Mouse (Mus musculus) central nervous system, embryonic 18 days (tissue): ENCODE results near the gene Fbxl12. TPM values are rescaled to one million over a fixed set of nuclear protein-coding genes. Genes with fewer than 3 reads are reported as not detected.

Experiments used
- polyA plus RNA-seq: library from polyadenylated mRNA; depleted of rRNA; stranded (reverse); fragments of >200 nt; gene quantifications from 2 replicates; pipeline ENCODE4 v1.2.3, GENCODE M21; 2012; rRNA removed

Fbxl12 gene
- 27.3 and 28.4 TPM in 2 replicates for polyA plus RNA-seq

DNA sequence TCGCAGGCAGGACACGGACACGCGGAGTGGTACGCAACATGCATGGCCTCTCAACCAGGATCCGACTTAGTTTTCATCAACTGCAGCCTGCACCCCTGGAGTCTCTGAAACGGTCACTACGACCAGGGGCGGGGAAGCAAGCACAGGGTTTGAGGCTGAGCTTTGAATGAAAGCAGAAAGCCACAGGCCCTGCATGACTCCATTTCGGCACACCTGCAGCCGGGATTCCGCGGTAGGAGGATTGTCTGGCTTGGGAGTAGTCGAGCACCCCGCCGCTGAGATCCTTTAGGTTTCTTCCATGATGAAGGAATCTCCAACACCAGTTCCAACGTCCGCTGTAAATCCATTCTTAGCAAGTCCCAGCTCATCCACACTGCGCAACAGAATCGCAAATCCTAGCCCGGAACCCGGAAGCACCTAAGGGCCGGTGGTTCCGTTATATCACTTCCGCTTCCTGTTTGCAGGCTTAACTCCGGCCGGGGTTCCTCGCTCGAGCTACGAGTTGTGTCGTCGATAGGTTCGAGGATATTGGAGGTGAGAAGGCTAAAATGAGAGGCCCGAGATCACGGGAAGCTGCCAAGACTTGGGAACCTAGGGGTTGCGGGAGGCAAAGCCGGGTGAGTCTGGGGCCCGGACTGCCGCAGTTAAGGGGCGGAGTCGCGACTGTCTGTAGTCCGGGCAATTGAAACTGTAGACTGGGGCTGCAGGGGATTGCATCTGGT is at the start of gene Fbxl12:
Fbxl12 (minus strand) TSS at position 408 of the 722 bp plus-strand sequence.

DNA sequence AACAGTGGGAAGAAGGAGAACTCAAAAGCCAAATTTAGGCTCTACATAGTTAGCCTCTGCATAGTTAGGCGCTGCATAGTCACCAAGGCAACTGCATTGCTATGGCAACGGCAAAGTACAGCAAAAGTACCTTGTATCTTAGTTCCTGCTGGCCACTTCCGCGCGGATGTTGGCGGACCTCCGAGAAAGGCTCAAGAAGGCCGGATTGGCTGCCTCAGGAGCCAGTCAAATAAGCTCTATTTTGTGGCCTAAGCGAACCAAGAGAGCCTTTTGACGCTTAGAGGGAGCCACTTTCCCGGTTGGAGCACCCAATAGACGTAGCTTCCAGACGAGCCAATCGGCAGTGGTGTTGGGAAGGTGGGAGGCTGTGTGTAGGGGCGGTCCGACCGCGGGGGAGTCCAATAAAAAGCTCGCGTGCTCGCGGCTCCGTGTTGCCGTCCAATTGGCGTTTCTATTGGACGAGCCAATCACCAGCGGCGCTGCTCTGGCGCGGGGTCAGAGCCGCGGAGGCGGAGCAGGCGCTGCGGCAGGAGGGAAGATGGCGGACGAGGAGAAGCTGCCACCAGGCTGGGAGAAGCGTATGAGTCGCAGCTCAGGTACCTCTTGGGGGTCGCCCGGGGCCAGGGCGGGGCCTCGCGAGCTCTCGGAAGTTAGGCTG is 7.2 kb upstream of the Fbxl12 start, which contains the start of gene Pin1:
Pin1 (plus strand) TSS at position 494 of the 658 bp plus-strand sequence.

DNA sequence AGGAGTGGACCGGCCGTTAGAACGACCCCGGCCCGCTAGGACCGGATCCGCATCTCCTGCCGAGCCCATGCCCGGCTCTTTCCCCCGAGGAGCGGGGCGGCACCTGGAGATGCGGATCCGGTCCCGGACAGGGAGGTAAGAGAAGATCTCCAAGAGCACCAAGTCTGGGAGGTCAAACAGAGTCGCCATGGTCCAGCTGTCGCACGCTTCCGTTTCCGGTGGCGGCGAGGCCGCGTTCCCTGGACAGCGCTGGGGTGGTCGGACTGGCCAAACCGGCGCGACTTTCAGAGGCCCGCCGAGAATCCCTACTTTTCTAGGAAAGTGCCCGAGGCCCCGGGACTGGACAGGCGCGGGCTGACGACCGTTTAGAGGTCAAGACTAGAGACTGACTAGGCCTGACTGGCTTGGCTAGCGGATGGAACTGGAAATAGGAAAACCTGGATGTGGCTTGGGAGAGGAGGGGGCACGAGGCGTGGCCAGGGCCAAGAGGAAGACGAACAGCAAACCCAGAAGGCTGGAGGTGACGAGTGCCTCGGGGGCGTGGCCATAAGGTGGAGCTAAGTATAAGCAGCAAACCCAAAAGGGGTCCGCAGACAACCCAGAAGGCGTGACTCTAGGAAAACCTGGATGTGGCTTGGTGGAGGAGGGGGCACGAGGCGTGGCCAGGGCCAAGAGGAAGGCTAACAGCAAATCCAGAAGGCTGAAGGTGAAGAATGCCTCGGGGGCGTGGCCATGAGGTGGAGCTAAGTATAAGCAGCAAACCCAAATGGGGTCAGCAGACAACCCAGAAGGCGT is 2.3 kb downstream of the Fbxl12 start, which contains the start of gene Ubl5:
Ubl5 (plus strand) TSS at position 778 of the 795 bp plus-strand sequence.

DNA sequence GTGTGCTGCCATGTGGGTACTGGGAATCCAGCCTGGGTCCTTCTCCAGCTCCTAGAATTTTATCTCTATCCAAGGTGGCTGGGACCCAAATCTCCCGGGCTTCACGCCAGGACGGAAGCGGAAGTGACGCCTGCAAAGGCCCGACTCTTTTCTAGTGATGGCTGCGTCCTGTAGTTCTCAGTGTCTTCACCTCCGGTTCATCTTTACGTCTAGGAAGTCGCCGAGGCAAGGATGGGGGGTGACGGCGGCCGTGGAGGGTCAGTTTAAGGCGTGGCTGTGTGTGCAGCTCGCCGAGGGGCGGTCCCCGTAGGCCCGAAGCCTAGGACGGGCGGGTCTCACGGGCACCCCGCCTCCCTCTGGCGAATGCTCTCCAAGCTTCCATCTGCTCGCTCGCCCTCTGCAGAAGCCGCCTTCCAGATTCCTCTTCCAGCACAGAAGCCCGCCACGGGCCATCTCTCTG is 63.4 kb downstream of the Fbxl12 start, which contains the start of gene Zfp846:
Zfp846 (plus strand) TSS at position 117 of the 460 bp plus-strand sequence.

Other genes starting within 250 kb of the Fbxl12 start
- gene Zfp26, start 184.6 kb downstream of the Fbxl12 start, polyA plus RNA-seq, result 13.4 and 13.5 TPM in 2 replicates
- 25.7 and 26.8 TPM in 2 replicates for gene Zfp426, start 152.0 kb downstream of the Fbxl12 start, polyA plus RNA-seq
- gene Zfp266, start 123.3 kb downstream of the Fbxl12 start, polyA plus RNA-seq, result 46.4 and 48.0 TPM in 2 replicates
- gene Zfp846, start 63.5 kb downstream of the Fbxl12 start, polyA plus RNA-seq, result 26.2 and 29.8 TPM in 2 replicates
- gene Ubl5, start 1.9 kb downstream of the Fbxl12 start, polyA plus RNA-seq, result 601 and 618 TPM in 2 replicates
- gene Pin1, start 7.3 kb upstream of the Fbxl12 start, polyA plus RNA-seq, result 39.1 and 44.7 TPM in 2 replicates
- gene Olfm2, start 101.6 kb upstream of the Fbxl12 start, polyA plus RNA-seq, result 181 and 199 TPM in 2 replicates
- 1.6 and 2.8 TPM in 2 replicates for gene Col5a3, start 170.3 kb upstream of the Fbxl12 start, polyA plus RNA-seq
- not detected in 2 replicates for gene Rdh8, start 173.7 kb upstream of the Fbxl12 start, polyA plus RNA-seq
- gene A230050P20Rik, start 223.9 kb upstream of the Fbxl12 start, polyA plus RNA-seq, result 49.8 and 50.5 TPM in 2 replicates
- gene Angptl6, start 235.0 kb upstream of the Fbxl12 start, polyA plus RNA-seq, result 17.3 and 17.7 TPM in 2 replicates
- 75.0 and 76.4 TPM in 2 replicates for gene Ppan, start 243.4 kb upstream of the Fbxl12 start, polyA plus RNA-seq